Mouse (Mus musculus) R1 (cell line): ENCODE results near the gene Capza1.

Source experiments
- DNase-seq: peaks from one replicate; pipeline ENCODE4 v3.0.0-alpha.2; 2018; ENCODE audit warnings: low read depth, low spot score

The Capza1 gene

GRCm38 (mm10) chr3:104789312-104789605 lies 75.0 kb downstream of the Capza1 start:
- no peak for DNase-seq

GRCm38 (mm10) chr3:104788561-104789311 lies 75.6 kb downstream of the Capza1 start:
- peak; percentile 61 for DNase-seq

- DNase-seq, result no peak
These were observed 76.2 kb downstream of the Capza1 start, which contains the start of gene Rhoc for GRCm38 (mm10) chr3:104788075-104788474. Gene Rhoc (plus strand): TSS chr3:104788375.

- DNase-seq, result no peak
These were observed 79.0 kb downstream of the Capza1 start for GRCm38 (mm10) chr3:104785284-104785683.

DNA sequence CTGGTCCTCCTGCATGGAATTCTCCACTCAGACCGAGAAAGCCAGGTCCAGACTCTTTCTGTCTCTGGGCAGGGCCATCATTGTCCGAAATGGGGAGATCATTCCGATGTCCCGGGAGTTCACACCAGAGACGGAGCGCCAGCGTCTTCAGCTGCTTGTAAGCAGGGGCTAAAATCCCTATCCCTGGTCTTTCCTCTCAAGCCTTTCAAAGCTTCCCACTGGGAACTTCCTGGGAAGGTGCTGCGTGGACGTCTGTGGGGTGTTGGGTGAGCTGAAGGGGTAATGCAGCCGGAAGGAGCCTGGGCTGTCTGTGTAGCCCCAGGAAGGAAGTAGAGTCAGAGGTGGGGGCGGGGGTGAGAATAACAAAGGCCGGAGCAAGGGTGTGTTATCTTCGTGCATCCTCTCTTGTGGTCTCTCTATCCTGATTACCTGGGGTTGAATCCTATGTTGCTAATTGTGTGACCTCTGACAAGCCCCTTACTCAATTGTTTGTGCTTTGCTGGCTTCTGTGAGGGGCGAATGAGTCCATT lies 80.3 kb downstream of the Capza1 start:
- DNase-seq, result peak; percentile 86

GRCm38 (mm10) chr3:104782061-104782681 lies 82.1 kb downstream of the Capza1 start:
- DNase-seq, result peak; percentile 90

DNA sequence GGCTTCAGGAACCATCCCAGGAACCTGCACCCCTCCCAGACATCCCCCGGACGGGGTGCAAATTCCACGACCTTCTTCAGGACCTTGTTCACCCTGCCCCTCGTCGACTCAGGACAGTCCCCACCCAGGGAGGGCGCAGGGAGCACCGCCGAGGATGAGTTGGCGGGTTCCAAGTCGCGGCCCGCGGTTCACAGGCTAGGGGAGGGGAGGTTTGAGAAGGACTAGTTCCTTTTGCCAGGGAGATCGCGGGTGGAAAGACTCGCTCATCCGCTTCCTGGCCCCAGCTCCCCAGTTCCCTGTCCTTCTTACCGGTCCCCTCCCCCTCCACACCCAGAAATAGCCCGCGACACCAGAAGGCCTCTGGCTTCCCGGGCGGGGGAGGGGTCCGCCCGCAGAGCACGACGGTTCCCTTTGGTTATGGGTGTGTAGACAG lies 82.8 kb downstream of the Capza1 start, which contains the start of gene Fam19a3:
Gene Fam19a3 (minus strand): TSS at position 370 of the 433 bp plus-strand sequence.
- peak; percentile 59 for DNase-seq

DNA sequence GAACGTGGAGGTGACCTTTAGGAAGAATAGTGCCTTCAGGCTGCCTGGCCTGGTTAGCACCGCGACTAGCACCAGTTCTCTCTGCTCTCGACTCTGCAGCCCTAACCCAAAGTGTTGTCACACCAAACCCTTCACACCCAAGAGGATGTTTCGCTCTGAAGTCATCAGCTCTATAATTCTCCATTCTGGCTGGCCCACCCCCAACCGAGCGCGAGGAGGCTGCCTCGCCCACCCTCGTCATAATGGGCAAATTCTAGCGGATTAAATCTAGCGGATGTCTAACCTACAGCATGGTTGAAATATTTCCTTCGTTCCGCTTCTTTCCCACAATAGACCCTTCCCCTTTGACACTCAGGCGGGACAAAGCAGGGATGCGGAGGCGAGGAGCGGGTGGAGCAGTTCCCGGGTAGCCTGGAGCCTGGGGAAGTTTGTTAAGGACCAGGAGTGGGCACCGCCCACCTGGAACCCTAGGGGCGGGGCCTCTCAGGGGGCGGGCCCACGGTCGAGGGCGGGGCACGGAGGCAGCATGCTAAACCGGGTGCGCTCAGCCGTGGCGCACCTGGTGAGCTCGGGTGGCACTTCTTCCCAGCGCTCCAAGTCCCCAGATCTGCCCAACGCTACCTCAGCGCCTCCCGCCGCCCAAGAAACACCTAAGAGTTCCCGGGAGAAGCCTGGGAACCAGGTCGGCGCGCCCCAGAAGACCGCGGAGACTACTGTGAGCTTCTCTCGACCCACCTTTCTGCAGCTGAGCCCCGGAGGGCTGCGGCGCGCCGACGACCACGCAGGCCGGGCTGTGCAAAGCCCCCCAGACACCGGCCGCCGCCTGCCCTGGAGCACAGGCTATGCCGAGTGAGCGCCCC lies 83.5 kb downstream of the Capza1 start, which contains the start of gene Ppm1j:
Gene Ppm1j (plus strand): TSS at position 496 of the 860 bp plus-strand sequence.
- DNase-seq, result peak; percentile 91

DNA sequence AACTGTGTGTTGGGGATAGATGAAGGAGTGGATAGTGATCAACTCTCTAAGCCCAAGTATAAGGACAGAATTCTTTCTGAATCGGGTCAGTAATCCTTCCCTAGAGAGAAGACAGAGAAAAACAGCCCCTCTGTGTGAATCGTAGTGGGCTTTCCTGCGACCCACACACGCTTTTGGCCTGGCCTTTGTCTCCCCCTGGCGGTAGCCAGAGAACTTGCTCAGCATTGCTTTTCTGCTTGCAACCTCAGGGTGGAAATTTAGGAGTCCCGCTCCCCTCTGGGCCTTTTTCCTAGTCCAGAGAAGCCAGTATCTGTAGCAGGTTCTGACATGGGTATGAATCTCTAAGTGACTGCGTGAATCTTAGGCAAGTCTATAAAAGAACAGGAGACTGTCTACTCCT lies 84.4 kb downstream of the Capza1 start:
- peak; percentile 83 for DNase-seq

DNA sequence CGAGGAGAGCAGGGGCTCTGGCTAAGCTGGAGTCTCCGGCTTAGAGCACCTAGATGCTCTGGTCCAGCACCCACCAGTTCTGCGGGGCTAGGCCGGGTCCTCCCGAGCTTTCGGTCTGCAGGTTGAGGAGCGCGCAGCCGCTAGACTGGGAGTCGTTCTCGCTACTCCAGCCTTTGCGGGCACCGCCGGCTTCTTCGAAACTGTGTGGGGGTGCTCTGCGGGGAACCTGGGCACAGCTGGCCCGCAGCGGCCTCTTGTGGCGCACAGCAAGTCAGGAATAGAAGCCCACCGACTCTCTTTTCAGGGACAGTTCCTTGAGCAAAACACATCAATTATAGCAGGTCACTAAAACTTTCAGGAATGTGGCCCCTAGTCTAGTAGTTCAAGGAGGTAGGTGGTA lies 87.0 kb downstream of the Capza1 start:
- peak; percentile 34 for DNase-seq

- DNase-seq, result no peak
These were observed 91.0 kb downstream of the Capza1 start for GRCm38 (mm10) chr3:104773301-104773700.
